Comparison of ENCODE assay signal across 22 mouse cellular contexts in genomic region chr8:45776977-45777376, GRCm38 (mm10).
DNase-seq lines count a peak whose midpoint lies in the region; ATAC-seq lines count a peak whose summit lies in the region.
"Had no signal": no experiment of that assay in that cellular context is flagged by ENCODE, and none has a peak within 500 bp of the region (broad histone marks: within the 10 kb centered on the region; RNA-seq: fewer than 3 reads in every experiment).

No protein-coding gene starts in this region.

- peak; percentile 57 for DNase-seq in layer of hippocampus, adult 11-12 months (ENCODE audit: low spot score)
- DNase-seq in layer of hippocampus, postnatal 10 days (ENCODE audit: low spot score in 2 of 2) = no peak
- peak; percentile 38 for DNase-seq in right cerebral cortex, adult 18-20 months
- DNase-seq in right cerebral cortex, postnatal 25 days = no peak
- DNase-seq in layer of hippocampus, adult 9-10 months (ENCODE audit: low spot score) = peak; percentile 61
- DNase-seq in adrenal gland, postnatal 36 days = no peak
- DNase-seq: cerebellum, adult 11 months; cerebellum, adult 2 months; cerebellum, adult 9-11 months; cerebellum, postnatal 36 days; embryo, embryonic 11 days; gastrocnemius, postnatal 10 days; gastrocnemius, postnatal 36 days; heart, adult 2 months; heart, postnatal 14 days; heart, postnatal 4 days had no signal

- no peak for ATAC-seq in activated CD4-positive, CD25-positive, alpha-beta regulatory T cell, adult 4 months
- ATAC-seq: CD4-positive, CD25-positive, alpha-beta regulatory T cell, adult 4 months; forebrain, embryonic 13.5 days; forebrain, embryonic 16.5 days; hindbrain, postnatal 0 days; inflammation-experienced regulatory T-cells, adult 6 months had no signal

Comparison
In these comparisons a context has a peak if more than half of its experiments do, and no peak if none do; other contexts are left out.
1. DNase-seq: peak in layer of hippocampus, adult 11-12 months (single experiment), right cerebral cortex, adult 18-20 months (single experiment) and layer of hippocampus, adult 9-10 months (single experiment); none in layer of hippocampus, postnatal 10 days (0 of 2), right cerebral cortex, postnatal 25 days (single experiment) and adrenal gland, postnatal 36 days (0 of 2).